Mouse (Mus musculus): ENCODE results near the gene Swap70.
"Not testable (repeated sequence)": the region's sequence is repeated elsewhere in the genome, so short reads cannot be mapped to it uniquely, and the experiment has no call there.

Gene Swap70

DNA sequence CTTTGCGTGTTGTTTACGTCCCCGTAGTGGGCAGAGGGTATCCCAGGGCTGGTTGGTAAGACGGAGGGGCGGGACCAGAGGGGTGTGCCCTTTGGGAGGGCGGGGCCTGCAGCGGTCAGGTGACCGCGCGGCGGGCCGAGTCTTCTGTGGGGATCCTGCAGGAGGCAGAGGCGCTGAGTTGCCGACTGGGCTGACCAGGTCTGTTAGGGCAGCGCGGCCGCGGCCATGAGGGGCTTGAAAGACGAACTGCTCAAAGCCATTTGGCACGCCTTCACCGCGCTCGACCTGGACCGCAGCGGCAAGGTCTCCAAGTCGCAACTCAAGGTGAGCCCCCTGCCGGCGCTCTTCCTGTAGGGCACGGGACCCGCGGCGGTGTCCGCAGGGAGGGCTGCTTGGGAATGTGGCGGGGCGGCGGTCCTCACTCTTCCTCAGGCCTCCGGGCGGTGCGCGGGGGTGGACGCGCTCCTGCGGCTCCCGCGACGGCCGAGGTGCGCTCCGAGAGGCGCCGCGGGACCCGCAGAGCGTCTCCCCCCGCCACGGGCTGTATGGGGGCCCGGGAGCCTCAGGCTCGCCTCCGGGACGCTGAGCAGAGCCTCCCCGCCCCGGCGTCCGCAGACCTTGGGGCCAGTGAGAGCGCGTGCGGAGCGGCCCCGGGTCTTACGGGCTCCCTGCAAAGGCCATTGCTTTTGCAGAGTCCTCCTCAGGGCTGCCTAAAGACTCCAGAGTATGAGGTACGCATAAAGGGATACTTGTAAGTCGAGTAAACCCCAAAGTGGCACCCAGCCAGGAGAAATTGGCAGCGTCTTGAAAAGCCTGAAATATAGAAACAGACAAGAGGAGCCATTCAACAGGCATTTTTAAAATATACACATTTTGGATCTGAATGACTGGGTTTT, at the start of gene Swap70:
Swap70 (plus strand) TSS at position 126 of the 896 bp plus-strand sequence.
- peak; percentile 90 to 91 for DNase-seq

GRCm38 (mm10) chr7:110179208-110179607, 42.3 kb upstream of the Swap70 start:
- no peak for DNase-seq

DNA sequence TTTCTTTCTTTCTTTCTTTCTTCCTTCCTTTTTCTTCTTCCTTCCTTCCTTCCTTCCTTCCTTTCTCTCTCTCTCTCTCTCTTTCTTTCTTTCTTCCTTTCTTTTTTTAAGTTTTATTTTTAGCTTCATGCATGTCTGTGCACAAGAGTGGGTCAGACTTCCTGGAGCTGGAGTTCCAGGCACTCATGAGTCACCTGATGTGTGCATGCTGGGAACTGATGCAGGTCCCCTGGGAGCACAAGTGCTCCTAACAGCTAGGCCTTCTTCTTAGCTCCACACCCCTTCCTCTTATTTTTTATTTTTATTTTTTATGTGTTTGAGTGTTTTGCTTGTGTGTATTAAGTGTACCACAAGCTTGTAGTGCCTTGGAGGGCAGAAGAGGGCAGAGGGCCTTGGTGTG, 40.9 kb upstream of the Swap70 start:
- no peak for DNase-seq

DNA sequence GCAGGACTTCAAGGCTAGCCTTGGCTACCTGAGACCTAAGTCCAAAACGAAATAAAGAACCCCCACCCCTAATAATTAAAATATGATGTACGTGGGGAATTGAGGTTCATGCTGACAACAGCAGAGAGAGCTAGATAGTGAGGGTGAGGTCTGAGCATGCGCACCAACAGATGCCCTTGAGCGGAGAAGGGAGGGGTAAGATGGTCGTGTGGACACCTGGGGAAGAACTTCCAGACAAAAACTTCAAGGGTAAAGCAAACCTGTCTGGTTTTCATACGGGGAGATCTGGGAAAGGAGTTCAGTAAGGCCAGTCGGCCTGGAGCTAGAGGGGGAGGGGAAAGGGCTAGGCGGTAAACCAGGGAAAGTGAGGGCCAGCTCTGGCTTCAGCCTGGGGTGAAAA, 40.1 kb upstream of the Swap70 start:
- no peak for DNase-seq

DNA sequence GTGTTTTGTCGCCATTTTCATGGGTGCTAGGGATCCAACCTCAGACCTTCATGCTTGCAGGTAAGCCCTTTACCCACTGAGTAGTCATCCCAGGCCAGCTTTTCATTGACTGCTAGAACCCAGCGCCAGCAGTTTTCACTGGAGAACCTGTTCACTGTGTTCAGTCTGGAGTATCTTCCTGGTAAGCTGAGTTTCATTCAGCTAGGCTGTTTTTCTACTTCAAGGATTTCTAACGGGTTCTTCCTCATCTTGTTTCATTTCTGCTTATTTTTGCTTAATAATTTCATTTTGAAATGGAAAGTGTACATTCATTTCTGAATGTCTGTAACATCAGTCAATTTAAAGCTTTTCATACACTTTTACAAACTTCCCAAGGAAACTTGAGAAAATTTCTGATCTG, 36.9 kb upstream of the Swap70 start:
- no peak for DNase-seq

DNA sequence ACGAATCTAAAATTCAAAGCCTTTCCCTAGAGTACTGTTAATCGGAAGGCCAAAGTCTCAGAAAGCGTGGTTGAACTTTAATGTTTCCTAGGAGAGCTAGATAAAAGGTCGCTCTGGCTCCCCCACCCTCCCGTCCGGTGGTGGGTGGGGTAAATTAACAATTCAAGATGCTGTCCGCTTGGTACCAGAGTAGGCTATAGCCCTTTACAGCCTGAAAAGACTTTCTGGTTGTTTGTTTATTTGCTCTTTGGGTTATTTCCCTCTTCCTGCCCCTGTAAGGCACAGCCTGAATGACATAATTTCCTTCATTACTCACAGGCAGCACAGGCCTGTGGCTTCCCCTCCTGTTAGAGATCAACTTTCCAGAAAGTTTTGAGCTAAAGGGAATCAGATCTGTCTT, 31.6 kb upstream of the Swap70 start:
- no peak for DNase-seq

- DNase-seq: no peak
Observed at GRCm38 (mm10) chr7:110193186-110193585, 28.3 kb upstream of the Swap70 start.

GRCm38 (mm10) chr7:110197176-110197575, 24.3 kb upstream of the Swap70 start:
- no peak for DNase-seq

- DNase-seq: no peak
Observed at GRCm38 (mm10) chr7:110201933-110202332, 19.6 kb upstream of the Swap70 start.

DNA sequence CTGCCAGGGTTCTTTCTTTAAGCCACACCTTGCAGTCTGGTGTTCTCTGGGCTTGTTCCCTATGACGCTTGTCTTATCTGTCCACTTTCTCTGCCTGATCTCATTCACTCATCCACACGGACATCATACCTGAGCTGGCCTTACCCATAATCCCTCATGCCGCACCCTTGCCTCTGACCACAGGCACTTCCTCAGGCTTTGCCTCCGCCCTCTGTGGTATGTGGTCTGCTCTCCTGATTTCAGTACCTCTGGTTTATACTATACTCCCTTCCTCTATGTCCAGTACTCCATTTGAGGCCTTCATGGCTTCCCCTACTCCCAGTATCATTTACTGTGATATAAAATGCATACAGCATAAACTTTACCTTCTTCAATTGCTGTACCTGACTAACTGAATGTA, 17.3 kb upstream of the Swap70 start:
- no peak for DNase-seq

DNA sequence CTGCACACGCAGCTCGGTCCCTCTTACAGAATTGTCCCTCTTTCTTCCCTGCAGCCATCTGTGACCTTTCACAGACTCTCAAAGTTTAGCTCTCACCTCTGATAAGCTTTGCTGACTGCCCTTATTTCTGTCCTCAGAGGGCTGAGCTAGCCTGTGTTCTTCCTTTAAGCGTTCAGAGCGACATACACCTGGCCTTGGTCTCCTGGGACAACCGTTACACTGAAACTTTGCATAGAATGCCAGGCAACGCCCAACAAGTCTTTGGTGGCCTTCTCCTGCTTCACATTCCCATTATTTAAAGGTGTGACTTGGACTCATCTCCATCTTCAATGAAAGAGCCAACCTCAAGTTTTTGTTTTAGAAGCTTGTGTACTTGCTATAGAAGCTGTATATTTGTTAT, 13.2 kb upstream of the Swap70 start:
- no peak for DNase-seq

DNA sequence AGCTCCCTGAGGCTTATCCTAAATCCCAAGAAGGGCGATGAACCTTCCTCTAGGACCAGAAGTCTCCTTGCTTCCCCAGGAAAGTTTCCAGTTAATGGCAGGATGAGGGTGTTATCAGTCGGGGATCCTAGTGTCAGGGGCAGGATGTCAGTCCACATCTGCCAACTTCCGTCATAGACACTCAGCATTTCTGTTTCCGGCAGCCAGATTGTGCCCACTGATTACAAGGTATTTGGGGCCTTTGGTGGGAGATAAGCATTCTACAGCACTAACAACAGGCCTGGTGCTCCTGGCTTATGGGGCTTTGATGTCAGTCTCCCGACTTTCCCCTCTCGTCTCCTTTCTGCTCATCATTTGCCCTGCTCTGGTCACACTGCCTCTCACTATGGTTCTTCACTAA, 12.1 kb upstream of the Swap70 start:
- DNase-seq: no peak

DNA sequence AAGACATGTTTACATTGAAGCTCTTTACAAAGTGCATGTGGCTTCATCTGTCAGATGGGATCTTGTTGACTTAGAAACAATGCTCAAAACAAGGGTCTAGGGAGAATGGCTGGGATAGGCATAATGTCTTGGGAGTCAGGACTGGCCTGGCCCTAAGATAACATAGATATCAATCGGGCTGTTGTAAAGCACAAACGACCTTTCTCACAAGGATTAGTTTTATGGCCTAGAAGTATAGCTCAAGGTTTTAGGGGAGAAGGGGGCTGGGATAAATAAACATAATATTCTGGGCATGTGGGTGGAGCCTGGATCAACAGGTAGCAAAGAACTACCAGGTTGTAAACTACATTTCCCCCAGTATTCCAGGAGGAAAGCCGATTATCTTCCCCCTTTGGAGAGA, 10.5 kb upstream of the Swap70 start:
- no peak for DNase-seq

DNA sequence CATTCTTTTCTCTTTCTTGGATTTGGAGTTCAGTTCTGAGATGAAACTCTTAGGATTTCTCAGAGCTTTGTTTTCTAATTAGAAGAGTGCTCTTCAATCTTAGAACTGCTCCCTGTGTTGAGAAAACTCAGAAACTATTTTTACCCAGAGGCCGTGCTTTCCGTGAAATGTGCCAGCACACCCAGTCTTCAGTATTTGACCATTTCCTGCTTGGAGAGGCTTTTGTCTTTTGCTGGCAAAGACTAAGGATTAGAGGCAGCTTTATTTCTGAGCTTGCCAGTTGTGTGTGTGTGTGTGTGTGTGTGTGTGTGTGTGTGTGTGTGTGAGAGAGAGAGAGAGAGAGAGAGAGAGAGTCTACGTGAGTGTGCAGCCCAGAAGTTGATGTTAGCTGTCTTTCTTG, 6.6 kb upstream of the Swap70 start:
- DNase-seq: no peak

GRCm38 (mm10) chr7:110221051-110221585, 393 bp upstream of the Swap70 start:
- DNase-seq: no peak

GRCm38 (mm10) chr7:110222583-110223182, 1.2 kb downstream of the Swap70 start:
- DNase-seq: peak in 1 of 2 experiments; percentile 29

DNA sequence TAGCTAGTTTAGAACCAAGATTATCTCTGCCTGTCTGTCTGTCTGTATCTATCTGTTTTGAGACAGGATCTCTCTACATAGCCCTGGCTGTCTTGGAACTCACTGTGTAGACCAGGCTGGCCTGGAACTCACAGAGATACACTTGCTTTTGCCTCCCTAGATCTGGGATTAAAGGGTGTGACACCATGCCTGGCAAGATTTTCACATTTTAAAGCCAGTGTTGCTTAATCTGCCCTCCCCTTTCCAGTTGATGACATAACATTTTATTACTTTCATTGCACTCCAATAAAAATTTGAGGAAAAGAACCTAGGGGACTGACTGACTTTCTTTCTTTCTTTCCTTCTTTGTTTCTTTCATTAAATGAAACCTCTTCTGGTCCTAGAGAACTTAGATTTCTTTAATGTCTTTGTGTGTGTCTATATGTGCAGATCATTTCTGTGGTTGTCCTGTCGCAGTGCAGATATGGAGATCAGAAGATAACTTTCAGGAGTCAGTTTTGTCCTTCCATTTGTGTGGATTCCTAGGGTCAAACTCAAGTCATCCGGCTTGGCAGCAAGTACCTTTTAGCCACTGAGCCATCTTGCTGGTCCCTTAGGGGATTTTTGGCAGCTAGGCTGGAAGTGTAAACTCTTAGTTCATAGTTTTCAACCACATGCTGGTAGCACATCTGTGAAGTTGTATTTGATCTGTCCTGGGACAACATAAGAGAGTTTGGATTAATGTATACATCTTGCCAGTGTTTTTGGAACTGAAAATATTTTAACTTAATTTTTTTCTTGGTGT, 2.4 kb downstream of the Swap70 start:
- no peak for DNase-seq

DNA sequence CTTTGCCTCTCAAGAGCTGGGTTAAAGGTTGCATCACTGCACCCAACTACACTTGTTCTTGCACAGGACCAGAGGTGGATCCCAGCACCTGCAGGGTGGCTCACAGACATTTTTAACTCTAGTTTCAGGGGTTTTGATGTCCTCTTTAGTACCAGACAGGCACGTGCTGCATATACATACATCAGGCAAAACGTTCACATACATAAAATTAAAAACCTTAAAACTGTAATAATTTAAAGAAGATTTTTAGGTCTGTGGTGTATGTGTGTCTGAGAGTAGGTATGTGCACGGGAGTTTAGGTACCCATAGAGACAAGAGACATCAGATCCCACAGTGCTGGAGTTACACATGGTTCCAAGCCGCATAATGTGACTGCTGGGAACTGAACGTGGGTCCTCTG, 5.0 kb downstream of the Swap70 start:
- DNase-seq: no peak

DNA sequence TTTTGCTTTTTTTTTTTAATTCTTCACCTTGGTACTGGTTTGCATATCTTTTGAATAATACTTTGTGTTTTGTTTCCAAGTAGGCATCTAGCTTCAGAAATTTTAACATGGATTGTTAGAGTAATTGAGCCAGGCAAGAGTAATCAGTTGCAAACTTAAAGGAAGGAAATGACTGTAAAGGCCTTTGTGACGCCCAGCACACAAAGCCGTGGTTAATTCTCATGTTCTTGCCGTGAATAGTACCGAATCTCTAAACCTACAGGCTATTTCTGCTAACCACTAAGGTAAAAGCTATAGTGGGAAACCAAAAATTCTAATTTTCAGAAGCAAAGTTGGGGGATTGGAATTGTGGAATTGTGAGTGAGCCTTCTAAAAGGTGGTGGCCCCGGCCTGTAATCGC, 8.5 kb downstream of the Swap70 start:
- DNase-seq: no peak

DNA sequence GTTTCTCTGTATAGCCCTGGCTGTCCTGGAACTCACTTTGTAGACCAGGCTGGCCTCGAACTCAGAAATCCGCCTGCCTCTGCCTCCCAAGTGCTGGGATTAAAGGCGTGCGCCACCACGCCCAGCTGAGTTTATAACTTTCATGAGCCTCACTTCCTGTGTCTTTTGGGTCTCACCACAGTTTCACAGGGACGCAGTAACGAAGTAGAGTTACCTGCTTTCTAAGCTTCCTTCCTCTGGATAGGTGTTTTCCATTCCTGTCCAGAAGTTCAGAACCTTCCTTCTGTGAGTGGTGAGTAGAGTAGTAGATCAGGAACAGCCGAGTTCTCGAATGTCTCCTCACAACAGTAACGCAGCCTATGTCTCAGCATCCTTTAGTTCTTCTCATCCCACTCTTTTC, 9.6 kb downstream of the Swap70 start:
- not testable (repeated sequence) for DNase-seq

DNA sequence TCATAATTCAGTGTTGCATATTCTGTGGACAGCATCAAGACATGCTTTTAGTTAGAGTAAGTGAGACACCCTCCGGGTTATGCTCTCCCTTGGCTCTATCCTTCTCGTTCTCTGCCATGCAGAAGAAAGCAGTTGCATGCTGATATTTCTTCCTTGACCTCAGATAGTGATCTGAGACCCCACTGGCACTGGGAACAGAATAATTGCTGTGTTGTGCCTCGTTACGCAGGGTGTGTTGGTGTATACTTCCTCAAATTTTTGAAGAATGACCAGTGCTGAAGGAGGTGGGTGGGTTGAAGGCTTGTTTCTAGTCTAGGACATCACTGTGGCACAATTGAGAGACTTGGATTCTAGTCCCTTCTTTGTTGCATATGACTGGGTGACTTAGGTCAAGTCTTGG, 14.6 kb downstream of the Swap70 start:
- no peak for DNase-seq

- DNase-seq: no peak
Observed at GRCm38 (mm10) chr7:110237451-110237836, 15.9 kb downstream of the Swap70 start.

DNA sequence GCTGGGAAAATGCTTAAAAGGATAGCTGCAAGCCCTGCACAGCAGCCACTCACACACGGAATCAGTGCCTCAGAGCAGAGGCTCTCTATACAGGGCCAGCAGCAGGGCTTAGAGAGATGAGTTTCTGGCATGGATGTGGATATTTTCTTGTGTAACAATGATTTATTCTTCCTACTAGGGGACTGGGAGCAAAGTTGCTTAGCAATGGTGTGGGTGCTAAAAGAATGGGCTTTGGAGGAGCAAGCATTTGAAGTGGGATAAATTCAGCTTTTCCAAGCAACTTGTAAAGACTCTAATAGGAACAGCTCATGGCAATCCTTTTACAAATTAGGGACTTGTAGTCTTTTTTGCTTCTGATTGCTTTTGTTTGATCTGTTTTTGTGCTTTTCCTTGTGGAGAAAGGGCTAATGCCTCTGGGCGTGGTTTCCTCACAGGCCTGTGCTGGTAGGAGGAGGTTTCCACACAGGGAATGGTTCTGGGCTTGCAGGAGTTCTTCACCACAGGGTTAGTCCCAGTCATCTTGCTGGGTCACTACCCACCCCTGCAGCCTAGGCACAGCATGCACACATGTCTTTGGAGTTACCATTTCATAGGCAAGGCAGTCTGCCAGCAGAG, 16.4 kb downstream of the Swap70 start:
- no peak for DNase-seq

All from B cell, adult 2 months (primary cell).